Mouse (Mus musculus) hindbrain, embryonic 16.5 days (tissue): Measurements from ENCODE around the gene Cuedc2. TPM values are rescaled to one million over a fixed set of nuclear protein-coding genes. Genes with fewer than 3 reads are reported as not detected.

ENCODE experiments used
- ATAC-seq: fragments of 200-750 bp; cut with Nextera tagmentation; 2 replicates; pipeline ENCODE4 v1.8.0; 2017; ENCODE audit warnings: moderate TSS enrichment, moderate library complexity
- H3K27ac ChIP-seq: fragments of 300-500 bp; sonication (generic); 2 replicates; pipeline ENCODE4 v1.5.1; 2014; ENCODE audit warnings: low read depth, mild to moderate bottlenecking, control low read depth, low read length, moderate library complexity
- H3K27me3 ChIP-seq: fragments of 300-500 bp; sonication (generic); replicated peaks from 2 replicates; pipeline ENCODE4 v1.6.1; 2014; ENCODE audit warnings: low read length; ENCODE audit not compliant: control insufficient read depth, insufficient read depth
- H3K36me3 ChIP-seq: fragments of 300-500 bp; sonication (generic); 2 replicates; pipeline ENCODE4 v1.6.1; 2014; ENCODE audit warnings: mild to moderate bottlenecking, low read length, moderate library complexity, mixed read lengths; ENCODE audit not compliant: control insufficient read depth, insufficient read depth
- H3K4me1 ChIP-seq: fragments of 300-500 bp; sonication (generic); 2 replicates; pipeline ENCODE4 v1.6.1; 2014; ENCODE audit warnings: low read depth, low read length; ENCODE audit not compliant: control insufficient read depth, insufficient read depth
- H3K4me2 ChIP-seq: fragments of 300-500 bp; sonication (generic); 2 replicates; pipeline ENCODE4 v1.6.1; 2014; ENCODE audit warnings: mild to moderate bottlenecking, low read length, control low read depth, moderate library complexity
- H3K4me3 ChIP-seq: fragments of 300-500 bp; sonication (generic); 2 replicates; pipeline ENCODE4 v1.5.1; 2014; ENCODE audit warnings: mild to moderate bottlenecking, low read length, control low read depth, moderate library complexity
- H3K9ac ChIP-seq: fragments of 300-500 bp; sonication (generic); 2 replicates; pipeline ENCODE4 v1.6.1; 2014; ENCODE audit warnings: low read depth, mild to moderate bottlenecking, control low read depth, low read length, moderate library complexity
- H3K9me3 ChIP-seq: fragments of 300-500 bp; sonication (generic); 2 replicates; pipeline ENCODE4 v1.6.1; 2014; ENCODE audit warnings: mild to moderate bottlenecking, low read length, moderate library complexity; ENCODE audit not compliant: control insufficient read depth
- WGBS: fragments of 180-500 bp; shearing (Covaris S2); extraction: QIAGEN DNeasy Blood & Tissue Kit; methylation state at CpG from one replicate; pipeline ENCODE4 v1.1.7; 2014; 5-methylcytosine and 5-hydroxymethylcytosine counted together
- polyA plus RNA-seq: library from polyadenylated mRNA; unstranded; fragments of >200 nt; fragmentation: Nextera tagmentation; extraction: Ambion mirVana; gene quantifications from 2 replicates; pipeline ENCODE4 v1.2.1, GENCODE M21; 2015

Gene Cuedc2
- polyA plus RNA-seq, 1 experiment from 2014 or later, result 362 TPM

GRCm38 (mm10) chr19:46305432-46306267 lies 32.9 kb downstream of the Cuedc2 start:
- peak overlapping the region; percentile 64 for H3K9ac ChIP-seq
- no peaks in the 10 kb centered on the region for H3K9me3 ChIP-seq
- peaks cover 14% of the 10 kb centered on the region for H3K27me3 ChIP-seq
- H3K4me1 ChIP-seq, result peaks cover 14% of the 10 kb centered on the region
- ATAC-seq, result peak; percentile 35; the same call in 1 of the 2 replicates
- no peak overlapping the region for H3K27ac ChIP-seq
- H3K4me3 ChIP-seq, result peak overlapping the region; percentile 50
- no peaks in the 10 kb centered on the region for H3K36me3 ChIP-seq
- peak overlapping the region; percentile 96 for H3K4me2 ChIP-seq
- under 1% methylated on average over 38 of the region's 43 CpGs for WGBS

- peaks cover 14% of the 10 kb centered on the region for H3K4me1 ChIP-seq
- ATAC-seq, result 0 out of 2 replicates have a peak, but pooled peaks have one; percentile 1
- no peak overlapping the region; the same call in 1 of the 2 replicates for H3K27ac ChIP-seq
- WGBS, result under 1% methylated on average over 33 of the region's 34 CpGs
- H3K4me3 ChIP-seq, result peak overlapping the region; percentile 50
- peak overlapping the region; percentile 64 for H3K9ac ChIP-seq
- H3K27me3 ChIP-seq, result peaks cover 14% of the 10 kb centered on the region
- H3K36me3 ChIP-seq, result no peaks in the 10 kb centered on the region
- peak overlapping the region; percentile 96 for H3K4me2 ChIP-seq
- no peaks in the 10 kb centered on the region for H3K9me3 ChIP-seq
These were observed 33.6 kb downstream of the Cuedc2 start for GRCm38 (mm10) chr19:46304908-46305333.

GRCm38 (mm10) chr19:46304216-46304841 lies 34.2 kb downstream of the Cuedc2 start, which contains the start of gene Nfkb2:
Gene Nfkb2 (plus strand): TSS chr19:46304320.
- peaks cover 14% of the 10 kb centered on the region for H3K4me1 ChIP-seq
- ATAC-seq, result peak; percentile 84
- H3K27ac ChIP-seq, result peak within 1 kb of the TSS; percentile 66; the same call in 1 of the 2 replicates

GRCm38 (mm10) chr19:46303251-46304215 lies 35.0 kb downstream of the Cuedc2 start:
- no peak overlapping the region; the same call in 1 of the 2 replicates for H3K9ac ChIP-seq
- WGBS, result 55% methylated on average over 18 of the region's 18 CpGs
- H3K9me3 ChIP-seq, result no peaks in the 10 kb centered on the region
- H3K36me3 ChIP-seq, result no peaks in the 10 kb centered on the region
- peaks cover 10% of the 10 kb centered on the region for H3K4me1 ChIP-seq
- H3K27me3 ChIP-seq, result peaks cover 14% of the 10 kb centered on the region
- ATAC-seq, result no peak
- peak overlapping the region; percentile 96 for H3K4me2 ChIP-seq
- H3K27ac ChIP-seq, result no peak overlapping the region
- H3K4me3 ChIP-seq, result peak overlapping the region; percentile 50

More at GRCm38 (mm10) chr19:46304216-46304841, 34.2 kb downstream of the Cuedc2 start, which contains the start of gene Nfkb2:
- Histone ChIP-seq H3K9me3 (no peaks in the 10 kb centered on the region), H3K9ac (peak within 1 kb of the TSS; percentile 64), H3K27me3 (peaks cover 14% of the 10 kb centered on the region), H3K4me2 (peak within 1 kb of the TSS; percentile 96), H3K36me3 (no peaks in the 10 kb centered on the region), H3K4me3 (peak within 1 kb of the TSS; percentile 50)
- under 1% methylated on average over 39 of the region's 39 CpGs for WGBS

- Histone ChIP-seq H3K4me1 (peaks cover 9% of the 10 kb centered on the region), H3K9ac (no peak overlapping the region), H3K36me3 (no peaks in the 10 kb centered on the region), H3K4me2 (no peak overlapping the region), H3K9me3 (no peaks in the 10 kb centered on the region), H3K4me3 (no peak overlapping the region), H3K27me3 (peaks cover 11% of the 10 kb centered on the region), H3K27ac (no peak overlapping the region)
- ATAC-seq, result no peak
- 85% methylated on average over 4 of the region's 4 CpGs for WGBS
These were observed 36.0 kb downstream of the Cuedc2 start for GRCm38 (mm10) chr19:46302551-46302950.

GRCm38 (mm10) chr19:46300294-46301045 lies 38.0 kb downstream of the Cuedc2 start:
- Histone ChIP-seq H3K27me3 (peaks cover 2% of the 10 kb centered on the region; the same call in 1 of the 2 replicates), H3K4me2 (no peak overlapping the region), H3K4me3 (no peak overlapping the region), H3K36me3 (no peaks in the 10 kb centered on the region), H3K9me3 (no peaks in the 10 kb centered on the region), H3K9ac (no peak overlapping the region), H3K27ac (no peak overlapping the region), H3K4me1 (peaks cover 7% of the 10 kb centered on the region)
- ATAC-seq, result no peak
- 41% methylated on average over 8 of the region's 8 CpGs for WGBS

- Histone ChIP-seq H3K4me1 (no peaks in the 10 kb centered on the region), H3K4me3 (no peak overlapping the region), H3K9ac (no peak overlapping the region), H3K27me3 (peaks cover 1% of the 10 kb centered on the region; the same call in 1 of the 2 replicates), H3K9me3 (no peaks in the 10 kb centered on the region), H3K4me2 (no peak overlapping the region), H3K36me3 (no peaks in the 10 kb centered on the region), H3K27ac (no peak overlapping the region)
- WGBS, result 79% methylated on average over 4 of the region's 4 CpGs
- ATAC-seq, result no peak
These were observed 41.6 kb downstream of the Cuedc2 start for GRCm38 (mm10) chr19:46296938-46297337.

- H3K27me3 ChIP-seq, result no peaks in the 10 kb centered on the region; the same call in 1 of the 2 replicates
- H3K36me3 ChIP-seq, result peaks cover 9% of the 10 kb centered on the region
- 72% methylated on average over 12 of the region's 12 CpGs for WGBS
- H3K9me3 ChIP-seq, result no peaks in the 10 kb centered on the region
- ATAC-seq, result no peak
- H3K4me2 ChIP-seq, result no peak overlapping the region
- H3K27ac ChIP-seq, result no peak overlapping the region
- H3K4me1 ChIP-seq, result no peaks in the 10 kb centered on the region
- no peak overlapping the region for H3K9ac ChIP-seq
- H3K4me3 ChIP-seq, result no peak overlapping the region
These were observed 47.9 kb downstream of the Cuedc2 start for GRCm38 (mm10) chr19:46290535-46291105.
